Mouse (Mus musculus) granulocyte monocyte progenitor cell, adult 5-6 weeks (primary cell): ENCODE measurements around the gene Olfr790. TPM values are rescaled to one million over a fixed set of nuclear protein-coding genes. Genes with fewer than 3 reads are reported as not detected.

ENCODE experiments used
- ATAC-seq: replicated peaks from 2 replicates; pipeline ENCODE4 v1.8.0; 2016; ENCODE audit warnings: mild to moderate bottlenecking, moderate TSS enrichment, inconsistent platforms; ENCODE audit not compliant: poor library complexity, severe bottlenecking
- total RNA-seq, 2 experiments: library from RNA; stranded (forward) in 1 of 2; stranded (reverse) in 1 of 2; fragments of 200-712, 200-1000 nt in 1 of 2; fragments of >200 nt in 1 of 2; fragmentation: Nextera tagmentation in 1 of 2; gene quantifications; 2 replicates each; pipeline ENCODE4 v1.2.3; 2014 to 2017

Olfr790 gene
- total RNA-seq (2014; fragmentation: Nextera tagmentation) (not detected in 2 replicates), total RNA-seq (2017) (not detected in 2 replicates)

- ATAC-seq = no peak
Observed at GRCm38 (mm10) chr10:129498192-129498591, at the start of gene Olfr790. Olfr790 (plus strand) TSS chr10:129498492.

- no peak for ATAC-seq
Observed at GRCm38 (mm10) chr10:129461562-129461961, 36.7 kb upstream of the Olfr790 start, which contains the start of gene Olfr787. Olfr787 (plus strand) TSS chr10:129461862.

- ATAC-seq = no peak
Observed at GRCm38 (mm10) chr10:129470698-129471097, 27.6 kb upstream of the Olfr790 start, which contains the start of gene Olfr788. Olfr788 (plus strand) TSS chr10:129470998.

GRCm38 (mm10) chr10:129473256-129473655 is 25.0 kb upstream of the Olfr790 start:
- ATAC-seq = no peak

GRCm38 (mm10) chr10:129473723-129474122 is 24.6 kb upstream of the Olfr790 start:
- no peak for ATAC-seq

- no peak for ATAC-seq
Observed at GRCm38 (mm10) chr10:129484452-129484851, 13.8 kb upstream of the Olfr790 start, which contains the start of gene Olfr789. Olfr789 (plus strand) TSS chr10:129484752.

- no peak for ATAC-seq
Observed at GRCm38 (mm10) chr10:129490101-129490500, 8.2 kb upstream of the Olfr790 start.

- no peak for ATAC-seq
Observed at GRCm38 (mm10) chr10:129521492-129521891, 23.2 kb downstream of the Olfr790 start, which contains the start of gene Olfr791. Olfr791 (plus strand) TSS chr10:129521792.

GRCm38 (mm10) chr10:129538862-129539261 is 40.6 kb downstream of the Olfr790 start, which contains the start of gene Olfr792:
Olfr792 (plus strand) TSS chr10:129539162.
- ATAC-seq = no peak

GRCm38 (mm10) chr10:129549354-129549753 is 51.1 kb downstream of the Olfr790 start:
- ATAC-seq = no peak

Other genes starting within 250 kb of the Olfr790 start
- not detected in 2 replicates for gene Olfr776, start 239.4 kb upstream of the Olfr790 start, total RNA-seq (2014; fragmentation: Nextera tagmentation)
- not detected in 2 replicates for gene Olfr776, start 239.4 kb upstream of the Olfr790 start, total RNA-seq (2017)
- not detected in 2 replicates for gene Olfr777, start 227.0 kb upstream of the Olfr790 start, total RNA-seq (2014; fragmentation: Nextera tagmentation)
- not detected in 2 replicates for gene Olfr777, start 227.0 kb upstream of the Olfr790 start, total RNA-seq (2017)
- gene Olfr780, start 180.4 kb upstream of the Olfr790 start, total RNA-seq (2014; fragmentation: Nextera tagmentation) = not detected in 2 replicates
- not detected in 2 replicates for gene Olfr780, start 180.4 kb upstream of the Olfr790 start, total RNA-seq (2017)
- gene Olfr781, start 169.6 kb upstream of the Olfr790 start, total RNA-seq (2014; fragmentation: Nextera tagmentation) = not detected in 2 replicates
- gene Olfr781, start 169.6 kb upstream of the Olfr790 start, total RNA-seq (2017) = not detected in 2 replicates
- not detected in 2 replicates for gene Olfr782, start 149.6 kb upstream of the Olfr790 start, total RNA-seq (2014; fragmentation: Nextera tagmentation)
- gene Olfr782, start 149.6 kb upstream of the Olfr790 start, total RNA-seq (2017) = not detected in 2 replicates
- gene Olfr784, start 114.4 kb upstream of the Olfr790 start, total RNA-seq (2014; fragmentation: Nextera tagmentation) = 0.23 and 0.37 TPM in 2 replicates
- not detected in 2 replicates for gene Olfr784, start 114.4 kb upstream of the Olfr790 start, total RNA-seq (2017)
- gene Olfr785, start 93.1 kb upstream of the Olfr790 start, total RNA-seq (2014; fragmentation: Nextera tagmentation) = not detected in 2 replicates
- not detected in 2 replicates for gene Olfr785, start 93.1 kb upstream of the Olfr790 start, total RNA-seq (2017)
- gene Olfr786, start 71.2 kb upstream of the Olfr790 start, total RNA-seq (2014; fragmentation: Nextera tagmentation) = not detected in 2 replicates
- not detected in 2 replicates for gene Olfr786, start 71.2 kb upstream of the Olfr790 start, total RNA-seq (2017)
- not detected in 2 replicates for gene Olfr787, start 36.6 kb upstream of the Olfr790 start, total RNA-seq (2014; fragmentation: Nextera tagmentation)
- not detected in 2 replicates for gene Olfr787, start 36.6 kb upstream of the Olfr790 start, total RNA-seq (2017)
- not detected in 2 replicates for gene Olfr788, start 27.5 kb upstream of the Olfr790 start, total RNA-seq (2014; fragmentation: Nextera tagmentation)
- not detected in 2 replicates for gene Olfr788, start 27.5 kb upstream of the Olfr790 start, total RNA-seq (2017)
- gene Olfr789, start 13.7 kb upstream of the Olfr790 start, total RNA-seq (2014; fragmentation: Nextera tagmentation) = not detected in 2 replicates
- gene Olfr789, start 13.7 kb upstream of the Olfr790 start, total RNA-seq (2017) = not detected in 2 replicates
- gene Olfr791, start 23.3 kb downstream of the Olfr790 start, total RNA-seq (2014; fragmentation: Nextera tagmentation) = not detected in 2 replicates
- not detected in 2 replicates for gene Olfr791, start 23.3 kb downstream of the Olfr790 start, total RNA-seq (2017)
- not detected in 2 replicates for gene Olfr792, start 40.7 kb downstream of the Olfr790 start, total RNA-seq (2014; fragmentation: Nextera tagmentation)
- gene Olfr792, start 40.7 kb downstream of the Olfr790 start, total RNA-seq (2017) = not detected in 2 replicates
- not detected in 2 replicates for gene Olfr794, start 69.2 kb downstream of the Olfr790 start, total RNA-seq (2014; fragmentation: Nextera tagmentation)
- gene Olfr794, start 69.2 kb downstream of the Olfr790 start, total RNA-seq (2017) = not detected in 2 replicates
- not detected in 2 replicates for gene Olfr796, start 114.1 kb downstream of the Olfr790 start, total RNA-seq (2014; fragmentation: Nextera tagmentation)
- not detected in 2 replicates for gene Olfr796, start 114.1 kb downstream of the Olfr790 start, total RNA-seq (2017)
- gene Olfr798, start 129.4 kb downstream of the Olfr790 start, total RNA-seq (2014; fragmentation: Nextera tagmentation) = not detected in 2 replicates
- gene Olfr798, start 129.4 kb downstream of the Olfr790 start, total RNA-seq (2017) = not detected in 2 replicates
- gene Olfr799, start 139.0 kb downstream of the Olfr790 start, total RNA-seq (2014; fragmentation: Nextera tagmentation) = not detected in 2 replicates
- gene Olfr799, start 139.0 kb downstream of the Olfr790 start, total RNA-seq (2017) = not detected in 2 replicates
- not detected in 2 replicates for gene Olfr800, start 159.2 kb downstream of the Olfr790 start, total RNA-seq (2014; fragmentation: Nextera tagmentation)
- gene Olfr800, start 159.2 kb downstream of the Olfr790 start, total RNA-seq (2017) = not detected in 2 replicates
- gene Olfr801, start 175.4 kb downstream of the Olfr790 start, total RNA-seq (2014; fragmentation: Nextera tagmentation) = not detected in 2 replicates
- gene Olfr801, start 175.4 kb downstream of the Olfr790 start, total RNA-seq (2017) = not detected in 2 replicates
- gene Olfr802, start 189.7 kb downstream of the Olfr790 start, total RNA-seq (2014; fragmentation: Nextera tagmentation) = not detected in 2 replicates
- gene Olfr802, start 189.7 kb downstream of the Olfr790 start, total RNA-seq (2017) = not detected in 2 replicates
- not detected in 2 replicates for gene Olfr803, start 195.8 kb downstream of the Olfr790 start, total RNA-seq (2014; fragmentation: Nextera tagmentation)
- gene Olfr803, start 195.8 kb downstream of the Olfr790 start, total RNA-seq (2017) = not detected in 2 replicates
- not detected in 2 replicates for gene Olfr804, start 204.7 kb downstream of the Olfr790 start, total RNA-seq (2014; fragmentation: Nextera tagmentation)
- not detected in 2 replicates for gene Olfr804, start 204.7 kb downstream of the Olfr790 start, total RNA-seq (2017)
- not detected in 2 replicates for gene Olfr805, start 230.9 kb downstream of the Olfr790 start, total RNA-seq (2014; fragmentation: Nextera tagmentation)
- not detected in 2 replicates for gene Olfr805, start 230.9 kb downstream of the Olfr790 start, total RNA-seq (2017)
- not detected in 2 replicates for gene Olfr806, start 243.4 kb downstream of the Olfr790 start, total RNA-seq (2014; fragmentation: Nextera tagmentation)
- gene Olfr806, start 243.4 kb downstream of the Olfr790 start, total RNA-seq (2017) = not detected in 2 replicates